Mouse (Mus musculus): ENCODE measurements at regions not wholly inside any gene's neighbourhood (a gene's known extent, or its start where the extent isn't known, plus 50 kb on each side); places are given as distances from the start of the nearest gene placed in this dataset.

- DNase-seq: peak in 1 of 2 experiments; percentile 6
These were observed 146.1 kb downstream of the Psat1 start for GRCm38 (mm10) chr19:15800856-15801706.

GRCm38 (mm10) chr19:15796466-15796865 lies 150.7 kb downstream of the Psat1 start:
- no peak for DNase-seq

GRCm38 (mm10) chr19:15791942-15792341 lies 155.2 kb downstream of the Psat1 start:
- DNase-seq: no peak

GRCm38 (mm10) chr19:15791264-15791913 lies 155.7 kb downstream of the Psat1 start:
- no peak for DNase-seq

- no peak for DNase-seq
These were observed 156.4 kb downstream of the Psat1 start for GRCm38 (mm10) chr19:15790620-15791263.

- DNase-seq: no peak
These were observed 157.4 kb downstream of the Psat1 start for GRCm38 (mm10) chr19:15789741-15790140.

- no peak for DNase-seq
These were observed 162.5 kb downstream of the Psat1 start for GRCm38 (mm10) chr19:15784644-15785043.

GRCm38 (mm10) chr19:15769651-15770050 lies 177.5 kb downstream of the Psat1 start:
- DNase-seq: no peak

- no peak for DNase-seq
These were observed 186.1 kb downstream of the Psat1 start for GRCm38 (mm10) chr19:15761086-15761485.

- no peak for DNase-seq
These were observed 201.9 kb downstream of the Psat1 start for GRCm38 (mm10) chr19:15745026-15745777.

- DNase-seq: no peak
These were observed 210.9 kb downstream of the Psat1 start for GRCm38 (mm10) chr19:15736200-15736599.

GRCm38 (mm10) chr19:15726785-15727406 lies 220.2 kb downstream of the Psat1 start:
- no peak for DNase-seq

- DNase-seq: no peak
These were observed 254.6 kb downstream of the Psat1 start for GRCm38 (mm10) chr19:15692379-15693023.

GRCm38 (mm10) chr19:15669996-15670395 lies 277.1 kb downstream of the Psat1 start:
- no peak for DNase-seq

- DNase-seq: no peak
These were observed 277.6 kb downstream of the Psat1 start for GRCm38 (mm10) chr19:15669541-15669940.

GRCm38 (mm10) chr19:15668624-15669016 lies 278.5 kb downstream of the Psat1 start:
- DNase-seq: no peak

- no peak for DNase-seq
These were observed 279.1 kb downstream of the Psat1 start for GRCm38 (mm10) chr19:15667889-15668623.

- DNase-seq: no peak
These were observed 283.4 kb downstream of the Psat1 start for GRCm38 (mm10) chr19:15663659-15664255.

GRCm38 (mm10) chr19:15658611-15659010 lies 288.5 kb downstream of the Psat1 start:
- no peak for DNase-seq

GRCm38 (mm10) chr19:15657846-15658245 lies 289.3 kb downstream of the Psat1 start:
- DNase-seq: no peak

- no peak for DNase-seq
These were observed 297.8 kb downstream of the Psat1 start for GRCm38 (mm10) chr19:15649368-15649767.

All from lung, adult 18-20 months (tissue).